Mouse (Mus musculus): ENCODE data around the gene Tgif2.

DNA sequence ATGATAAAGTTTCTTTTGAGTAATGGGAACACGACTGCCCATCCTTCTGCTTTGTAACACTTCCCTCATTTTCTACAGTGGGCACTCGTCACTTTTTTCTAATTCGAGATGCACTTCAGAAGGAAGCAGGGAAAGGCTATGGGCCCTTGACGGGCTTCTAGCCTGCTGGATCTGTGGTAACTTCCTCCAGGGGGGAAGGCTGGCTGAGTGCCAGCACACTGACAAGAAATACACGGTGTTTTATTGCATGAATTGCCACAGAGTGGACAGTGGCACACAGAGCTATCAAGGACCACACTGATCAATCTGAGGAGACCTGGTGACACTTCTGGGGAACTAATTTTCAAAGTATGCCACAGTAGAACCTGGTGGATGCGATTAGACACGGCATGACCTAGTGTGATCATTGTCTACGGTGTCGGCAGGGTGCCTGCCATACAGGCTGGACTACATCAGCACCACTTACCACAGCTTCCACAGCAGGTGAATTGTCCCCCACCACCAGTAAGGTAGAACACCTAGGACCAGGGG is 56.6 kb downstream of the Tgif2 start:
- TF ChIP-seq POLR2A (IDR thresholded peaks at IDR 0.05; ENCODE audit: control insufficient read depth, low read depth, low read length) (no peak), CTCF (IDR thresholded peaks at IDR 0.05; ENCODE audit: control insufficient read depth, insufficient read depth, insufficient replicate concordance, low read depth, low read length) (no peak)
